In the genomic region with DNA sequence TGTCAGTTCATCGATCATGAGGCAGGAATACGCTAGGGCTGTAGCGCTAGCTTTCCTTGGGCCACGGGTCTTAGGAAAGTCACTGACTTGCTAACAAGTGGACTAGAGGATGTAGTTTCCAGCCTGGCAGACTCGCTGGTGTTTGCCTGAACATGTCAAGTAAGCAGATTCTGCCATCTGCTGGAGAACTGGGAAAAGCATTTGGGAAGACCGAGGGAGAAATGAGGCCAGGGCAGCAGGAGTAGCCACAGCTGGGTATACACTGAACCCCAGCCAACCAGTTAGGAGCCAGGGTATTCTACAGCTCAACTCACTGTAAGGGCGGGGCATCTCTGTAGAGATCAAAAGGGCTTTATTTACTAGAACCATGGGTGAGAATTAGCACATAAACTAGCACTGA, we compare ENCODE assay signal across 9 mouse cellular contexts. TPM values are rescaled to one million over a fixed set of nuclear protein-coding genes. Genes with fewer than 3 reads are reported as not detected.
DNase-seq lines count a peak whose midpoint lies in the region; ATAC-seq and TF ChIP-seq lines count a peak whose summit lies in the region.
"Had no signal": no experiment of that assay in that cellular context is flagged by ENCODE, and none has a peak within 500 bp of the region (broad histone marks: within the 10 kb centered on the region; RNA-seq: fewer than 3 reads in every experiment).

No protein-coding gene starts in this region.

- no peak overlapping the region for H3K4me3 ChIP-seq in gastrocnemius, adult 2 months
- H3K4me3 ChIP-seq in small intestine, adult 2 months (ENCODE audit: low read depth, low read length): no peak overlapping the region
- H3K4me3 ChIP-seq: limb, embryonic 12.5 days had no signal

- DNase-seq in gastrocnemius, adult 2 months: no peak
- DNase-seq in gastrocnemius, adult 8-10 months (ENCODE audit: low spot score in 2 of 2): no peak
- DNase-seq in lung, postnatal 10 days: peak; percentile 49
- no peak for DNase-seq in lung, adult 18-20 months
- DNase-seq in embryo, embryonic 10 days (ENCODE audit: low spot score): peak; percentile 71
- no peak for DNase-seq in thymus, postnatal 10 days (ENCODE audit: low spot score in 2 of 2)

- intact Hi-C loops in gastrocnemius, adult 2 months (cut with DNase I): no loop called here

- no peaks in the 10 kb centered on the region for H3K27me3 ChIP-seq in small intestine, adult 2 months (ENCODE audit: control insufficient read depth, insufficient read depth, low read length)
- H3K27me3 ChIP-seq: limb, embryonic 12.5 days had no signal

- no peak for TF ChIP-seq POLR2A in small intestine, adult 2 months (IDR thresholded peaks at IDR 0.05; ENCODE audit: low read depth, low read length)

- 54% methylated on average over 7 of the region's 7 CpGs for WGBS in small intestine, adult 2 months

- H3K27ac ChIP-seq in gastrocnemius, adult 2 months: no peak overlapping the region
- H3K27ac ChIP-seq in small intestine, adult 2 months (ENCODE audit: insufficient read depth, low read depth, low read length): no peak overlapping the region
- H3K27ac ChIP-seq: limb, embryonic 12.5 days had no signal

- ATAC-seq in activated CD4-positive, CD25-positive, alpha-beta regulatory T cell, adult 4 months: no peak

- no peaks in the 10 kb centered on the region for H3K4me1 ChIP-seq in small intestine, adult 2 months (ENCODE audit: control insufficient read depth, insufficient read depth, insufficient read length, low read length)

- TF ChIP-seq CTCF in gastrocnemius, adult 2 months (IDR thresholded peaks at IDR 0.05): peak; percentile 35; the same call in 1 of the 2 replicates
- TF ChIP-seq CTCF in small intestine, adult 2 months (IDR thresholded peaks at IDR 0.05; ENCODE audit: extremely low read depth, insufficient read length, insufficient replicate concordance, low read depth, low read length): peak; percentile 46; the same call in 1 of the 2 replicates

- peaks cover 36% of the 10 kb centered on the region for H3K36me3 ChIP-seq in small intestine, adult 2 months (ENCODE audit: control insufficient read depth, insufficient read depth, low read length)

RNA-seq across cellular contexts. Expression of a gene that starts 6.3 kb away (rescaled TPM):
- 1 to 10 TPM; 4.4 to 6.0 TPM for total RNA-seq in gastrocnemius, adult 2 months (2021)
- total RNA-seq in gastrocnemius, adult 8-10 months (2022): 1 to 10 TPM; 4.3 to 8.5 (median 4.6) TPM
- 1.6 and 3.3 TPM in 2 replicates for polyA plus RNA-seq in small intestine, adult 2 months (2012; rRNA removed)
- polyA plus RNA-seq in activated CD4-positive, CD25-positive, alpha-beta regulatory T cell, adult 4 months (2017; shearing (Covaris generic)): 10 to 100 TPM; 15.4 to 18.3 TPM

RNA-seq across cellular contexts. Expression of a gene that starts 11.5 kb away (rescaled TPM):
- total RNA-seq in gastrocnemius, adult 2 months (2021): not detected
- total RNA-seq in gastrocnemius, adult 8-10 months (2022): not detected
- 0.16 and 0.18 TPM in 2 replicates for polyA plus RNA-seq in small intestine, adult 2 months (2012; rRNA removed)
- polyA plus RNA-seq in activated CD4-positive, CD25-positive, alpha-beta regulatory T cell, adult 4 months (2017; shearing (Covaris generic)): 1 to 10 TPM; 1.2 TPM

RNA-seq across cellular contexts. Expression of a gene that starts 57.6 kb away (rescaled TPM):
- total RNA-seq in gastrocnemius, adult 2 months (2021): 10 to 100 TPM; 25.0 to 32.9 TPM
- total RNA-seq in gastrocnemius, adult 8-10 months (2022): 10 to 100 TPM; 28.4 to 33.7 (median 29.0) TPM
- 0.95 and 3.3 TPM in 2 replicates for polyA plus RNA-seq in small intestine, adult 2 months (2012; rRNA removed)
- polyA plus RNA-seq in activated CD4-positive, CD25-positive, alpha-beta regulatory T cell, adult 4 months (2017; shearing (Covaris generic)): 10 to 100 TPM; 31.1 to 32.1 TPM

Comparison
In these comparisons a context has a peak if more than half of its experiments do, and no peak if none do; other contexts are left out.
1. DNase-seq: peak in lung, postnatal 10 days (single experiment) and embryo, embryonic 10 days (single experiment); none in gastrocnemius, adult 2 months (single experiment), gastrocnemius, adult 8-10 months (0 of 2), lung, adult 18-20 months (0 of 2) and thymus, postnatal 10 days (0 of 2).